Mouse (Mus musculus) ES-E14 (cell line): ENCODE results near the gene Cmtm6.

Experiments used
- CHD2 ChIP-seq: IDR thresholded peaks from 2 replicates; pipeline ENCODE4 v1.6.1; 2014; ENCODE audit warnings: mild to moderate bottlenecking, low read depth, low read length, inconsistent platforms
- HCFC1 ChIP-seq: IDR thresholded peaks from 2 replicates; pipeline ENCODE4 v1.6.1; 2012; ENCODE audit warnings: low read length, inconsistent platforms, borderline replicate concordance; ENCODE audit not compliant: insufficient read depth
- MAFK ChIP-seq: IDR thresholded peaks from 2 replicates; pipeline ENCODE4 v1.6.1; 2014; ENCODE audit warnings: mild to moderate bottlenecking, low read depth, low read length, inconsistent platforms; ENCODE audit not compliant: insufficient read depth
- ZC3H11A ChIP-seq: IDR thresholded peaks from 2 replicates; pipeline ENCODE4 v1.6.1; 2012; ENCODE audit warnings: low read depth, mild to moderate bottlenecking, inconsistent platforms, low read length, borderline replicate concordance
- ZNF384 ChIP-seq: IDR thresholded peaks from 2 replicates; pipeline ENCODE4 v1.6.1; 2012; ENCODE audit warnings: low read depth, low read length, inconsistent platforms

DNA sequence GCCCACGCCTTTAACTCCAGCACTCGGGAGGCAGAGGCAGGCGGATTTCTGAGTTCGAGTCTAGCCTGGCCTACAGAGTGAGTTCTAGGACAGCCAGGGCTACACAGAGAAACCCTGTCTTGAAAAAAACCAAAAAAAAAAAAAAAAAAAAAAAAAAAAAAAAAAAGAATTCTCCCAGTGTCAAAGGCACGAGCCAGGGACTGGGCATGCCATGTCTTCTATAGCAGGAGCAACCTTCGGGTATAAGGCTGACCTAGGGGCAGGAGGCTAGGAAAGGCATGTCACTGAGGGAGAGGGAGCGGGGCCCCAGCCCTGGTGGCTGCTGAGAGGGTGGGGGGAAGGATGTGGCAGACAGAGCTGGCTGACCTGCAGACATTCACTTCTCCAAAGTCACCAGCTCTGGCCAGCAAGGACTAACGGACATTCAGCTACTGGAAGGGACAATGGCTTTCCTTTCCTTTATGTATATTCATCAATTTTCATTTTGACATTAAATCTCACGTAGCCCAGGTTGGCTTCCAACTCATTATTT is 62.9 kb downstream of the Cmtm6 start:
- no peak for TF ChIP-seq CHD2
- no peak for TF ChIP-seq ZNF384
- TF ChIP-seq MAFK = no peak
- TF ChIP-seq ZC3H11A = no peak
- no peak for TF ChIP-seq HCFC1
